Comparison of ENCODE assay signal across 9 mouse cellular contexts in genomic region chr9:87730271-87730960, GRCm38 (mm10). TPM values are rescaled to one million over a fixed set of nuclear protein-coding genes. Genes with fewer than 3 reads are reported as not detected.
A peak's percentile ranks its signal among the peaks of the same experiment; 100 is the strongest.
DNase-seq lines count a peak whose midpoint lies in the region; ATAC-seq and TF ChIP-seq lines count a peak whose summit lies in the region.
"Had no signal": no experiment of that assay in that cellular context is flagged by ENCODE, and none has a peak within 500 bp of the region (broad histone marks: within the 10 kb centered on the region; RNA-seq: fewer than 3 reads in every experiment).

No protein-coding gene starts in this region.

- peak; percentile 34; the same call in 1 of the 2 replicates for ATAC-seq in heart, embryonic 15.5 days (replicated peaks; ENCODE audit: insufficient number of reproducible peaks, insufficient read depth, low FRiP score, low read depth)
- peak; percentile 21 for ATAC-seq in limb, embryonic 15.5 days (ENCODE audit: insufficient number of reproducible peaks, low FRiP score, low TSS enrichment, low read depth)

- peak overlapping the region; percentile 81 for H3K4me3 ChIP-seq in gastrocnemius, adult 2 months
- H3K4me3 ChIP-seq in brown adipose tissue, adult 24 weeks (ENCODE audit: insufficient read depth, low read depth, low read length): peak overlapping the region; percentile 61
- peak overlapping the region; percentile 71 for H3K4me3 ChIP-seq in heart, embryonic 15.5 days
- peak overlapping the region; percentile 67 for H3K4me3 ChIP-seq in limb, embryonic 15.5 days

- no peaks in the 10 kb centered on the region for H3K9me3 ChIP-seq in heart, embryonic 15.5 days (replicated peaks)
- no peaks in the 10 kb centered on the region for H3K9me3 ChIP-seq in limb, embryonic 15.5 days

- intact Hi-C loops in gastrocnemius, adult 2 months (cut with DNase I): no loop called here

- TF ChIP-seq CTCF in gastrocnemius, adult 2 months (IDR thresholded peaks at IDR 0.05): no peak

- peak; percentile 60 for DNase-seq in gastrocnemius, adult 2 months
- DNase-seq in gastrocnemius, adult 18-20 months (ENCODE audit: low spot score): no peak
- DNase-seq in 3134 (ENCODE audit: extremely low read depth, insufficient read length, low spot score): peak; percentile 75
- DNase-seq in retina, embryonic 14.5 days (ENCODE audit: low spot score): peak; percentile 58
- no peak for DNase-seq in spleen, postnatal 36 days (ENCODE audit: low spot score in 2 of 2)

- peak overlapping the region; percentile 83 for H3K27ac ChIP-seq in gastrocnemius, adult 2 months
- peak overlapping the region; percentile 33; the same call in 1 of the 2 replicates for H3K27ac ChIP-seq in brown adipose tissue, adult 24 weeks (replicated peaks; ENCODE audit: low read depth, low read length)
- H3K27ac ChIP-seq in heart, embryonic 15.5 days: peak overlapping the region; percentile 83
- peak overlapping the region; percentile 91 for H3K27ac ChIP-seq in limb, embryonic 15.5 days

- peaks cover 63% of the 10 kb centered on the region for H3K27me3 ChIP-seq in heart, embryonic 15.5 days
- peaks cover 47% of the 10 kb centered on the region for H3K27me3 ChIP-seq in limb, embryonic 15.5 days

- H3K36me3 ChIP-seq in heart, embryonic 15.5 days: no peaks in the 10 kb centered on the region
- no peaks in the 10 kb centered on the region for H3K36me3 ChIP-seq in limb, embryonic 15.5 days
- H3K36me3 ChIP-seq: G1E had no signal

- H3K4me2 ChIP-seq in heart, embryonic 15.5 days: peak overlapping the region; percentile 74
- H3K4me2 ChIP-seq in limb, embryonic 15.5 days: peak overlapping the region; percentile 80

- WGBS in heart, embryonic 15.5 days: under 1% methylated on average over 73 of the region's 91 CpGs
- under 1% methylated on average over 76 of the region's 91 CpGs for WGBS in limb, embryonic 15.5 days

- no peaks in the 10 kb centered on the region for H3K4me1 ChIP-seq in brown adipose tissue, adult 24 weeks (ENCODE audit: control insufficient read depth, insufficient read depth, insufficient read length, low read length)
- H3K4me1 ChIP-seq in heart, embryonic 15.5 days (replicated peaks): peaks cover 21% of the 10 kb centered on the region
- peaks cover 24% of the 10 kb centered on the region for H3K4me1 ChIP-seq in limb, embryonic 15.5 days

- H3K9ac ChIP-seq in heart, embryonic 15.5 days: peak overlapping the region; percentile 77
- peak overlapping the region; percentile 90 for H3K9ac ChIP-seq in limb, embryonic 15.5 days

RNA-seq across cellular contexts. Expression of gene Tbx18, which starts 0.6 kb away (rescaled TPM):
- total RNA-seq in gastrocnemius, adult 2 months (2021): 1 to 10 TPM in 1 of 2 experiments, under 1 TPM in 1; 0.46 to 1.1 TPM
- total RNA-seq in gastrocnemius, adult 18-20 months (2021): under 1 TPM; 0.43 to 0.50 TPM
- polyA plus RNA-seq in brown adipose tissue, adult 24 weeks (2012; ENCODE audit: insufficient read depth, insufficient read length, missing spikeins): 0.63 and 1.5 TPM in 2 replicates
- 8.6 and 9.1 TPM in 2 replicates for polyA plus RNA-seq in heart, embryonic 15.5 days (2015; fragmentation: Nextera tagmentation; extraction: Ambion mirVana)
- polyA plus RNA-seq in limb, embryonic 15.5 days (2015; fragmentation: Nextera tagmentation; extraction: Ambion mirVana): 9.6 and 11.6 TPM in 2 replicates
- total RNA-seq: G1E had no signal
- polyA plus RNA-seq: G1E had no signal

Comparison
In these comparisons a context has a peak if more than half of its experiments do, and no peak if none do; other contexts are left out.
1. DNase-seq: peak in gastrocnemius, adult 2 months (single experiment), 3134 (single experiment) and retina, embryonic 14.5 days (single experiment); none in gastrocnemius, adult 18-20 months (single experiment) and spleen, postnatal 36 days (0 of 2).
2. H3K27ac ChIP-seq: peak in every context shown above with its lines; median percentile 91 in limb, embryonic 15.5 days; 83 in gastrocnemius, adult 2 months; 83 in heart, embryonic 15.5 days; 33 in brown adipose tissue, adult 24 weeks.
3. Peak in every context shown above with its lines, with median percentiles within 50 percentile points of each other: H3K4me3 ChIP-seq.